Mouse (Mus musculus): ENCODE data around the gene Fam168a. TPM values are rescaled to one million over a fixed set of nuclear protein-coding genes. Genes with fewer than 3 reads are reported as not detected.
"Not testable (repeated sequence)": the region's sequence is repeated elsewhere in the genome, so short reads cannot be mapped to it uniquely, and the experiment has no call there.

The Fam168a gene
- polyA plus RNA-seq, 1 experiment = 126 TPM

GRCm38 (mm10) chr7:100843866-100844265, 137.4 kb downstream of the Fam168a start:
- TF ChIP-seq CTCF (IDR thresholded peaks at IDR 0.05; ENCODE audit: extremely low read depth, insufficient read depth, low read length) (no peak), POLR2A (IDR thresholded peaks at IDR 0.05; ENCODE audit: extremely low read depth, insufficient read depth, low read length) (no peak)
- Histone ChIP-seq H3K27ac (ENCODE audit: insufficient read depth, low read length) (no peak overlapping the region), H3K4me3 (ENCODE audit: insufficient read depth, low read length) (no peak overlapping the region), H3K4me1 (ENCODE audit: control insufficient read depth, insufficient read depth, low read length) (peaks cover 5% of the 10 kb centered on the region; the same call in 1 of the 2 replicates)

GRCm38 (mm10) chr7:100844385-100845025, 138.1 kb downstream of the Fam168a start:
- Histone ChIP-seq H3K4me1 (ENCODE audit: control insufficient read depth, insufficient read depth, low read length) (peaks cover 5% of the 10 kb centered on the region; the same call in 1 of the 2 replicates), H3K27ac (ENCODE audit: insufficient read depth, low read length) (no peak overlapping the region; the same call in 1 of the 2 replicates), H3K4me3 (ENCODE audit: insufficient read depth, low read length) (no peak overlapping the region)
- TF ChIP-seq CTCF (IDR thresholded peaks at IDR 0.05; ENCODE audit: extremely low read depth, insufficient read depth, low read length) = no peak
- TF ChIP-seq POLR2A (IDR thresholded peaks at IDR 0.05; ENCODE audit: extremely low read depth, insufficient read depth, low read length) = no peak

GRCm38 (mm10) chr7:100845026-100845400, 138.6 kb downstream of the Fam168a start:
- H3K4me3 ChIP-seq (ENCODE audit: insufficient read depth, low read length) = no peak overlapping the region
- peaks cover 5% of the 10 kb centered on the region; the same call in 1 of the 2 replicates for H3K4me1 ChIP-seq (ENCODE audit: control insufficient read depth, insufficient read depth, low read length)
- TF ChIP-seq POLR2A (IDR thresholded peaks at IDR 0.05; ENCODE audit: extremely low read depth, insufficient read depth, low read length) (no peak), CTCF (IDR thresholded peaks at IDR 0.05; ENCODE audit: extremely low read depth, insufficient read depth, low read length) (no peak)
- peak overlapping the region; percentile 17; the same call in 1 of the 2 replicates for H3K27ac ChIP-seq (ENCODE audit: insufficient read depth, low read length)

GRCm38 (mm10) chr7:100845412-100845811, 139.0 kb downstream of the Fam168a start:
- Histone ChIP-seq H3K4me1 (ENCODE audit: control insufficient read depth, insufficient read depth, low read length) (peaks cover 5% of the 10 kb centered on the region; the same call in 1 of the 2 replicates), H3K27ac (ENCODE audit: insufficient read depth, low read length) (no peak overlapping the region; the same call in 1 of the 2 replicates), H3K4me3 (ENCODE audit: insufficient read depth, low read length) (no peak overlapping the region)
- TF ChIP-seq CTCF (IDR thresholded peaks at IDR 0.05; ENCODE audit: extremely low read depth, insufficient read depth, low read length) (no peak), POLR2A (IDR thresholded peaks at IDR 0.05; ENCODE audit: extremely low read depth, insufficient read depth, low read length) (0 out of 2 replicates have a peak, but pooled peaks have one; percentile 21)

GRCm38 (mm10) chr7:100846033-100846432, 139.6 kb downstream of the Fam168a start:
- H3K27ac ChIP-seq (ENCODE audit: insufficient read depth, low read length); H3K4me1 ChIP-seq (ENCODE audit: control insufficient read depth, insufficient read depth, low read length); H3K4me3 ChIP-seq (ENCODE audit: insufficient read depth, low read length): not testable (repeated sequence)

GRCm38 (mm10) chr7:100847131-100847530, 140.7 kb downstream of the Fam168a start:
- TF ChIP-seq POLR2A (IDR thresholded peaks at IDR 0.05; ENCODE audit: extremely low read depth, insufficient read depth, low read length) (no peak), CTCF (IDR thresholded peaks at IDR 0.05; ENCODE audit: extremely low read depth, insufficient read depth, low read length) (no peak)
- no peak overlapping the region for H3K4me3 ChIP-seq (ENCODE audit: insufficient read depth, low read length)
- H3K4me1 ChIP-seq (ENCODE audit: control insufficient read depth, insufficient read depth, low read length) = peaks cover 8% of the 10 kb centered on the region
- no peak overlapping the region for H3K27ac ChIP-seq (ENCODE audit: insufficient read depth, low read length)

- TF ChIP-seq CTCF (IDR thresholded peaks at IDR 0.05; ENCODE audit: extremely low read depth, insufficient read depth, low read length) (peak; percentile 86), POLR2A (IDR thresholded peaks at IDR 0.05; ENCODE audit: extremely low read depth, insufficient read depth, low read length) (no peak)
- peaks cover 8% of the 10 kb centered on the region for H3K4me1 ChIP-seq (ENCODE audit: control insufficient read depth, insufficient read depth, low read length)
- H3K4me3 ChIP-seq (ENCODE audit: insufficient read depth, low read length) = no peak overlapping the region
- no peak overlapping the region for H3K27ac ChIP-seq (ENCODE audit: insufficient read depth, low read length)
Measured at GRCm38 (mm10) chr7:100848744-100849143, 142.3 kb downstream of the Fam168a start.

- TF ChIP-seq POLR2A (IDR thresholded peaks at IDR 0.05; ENCODE audit: extremely low read depth, insufficient read depth, low read length) (no peak), CTCF (IDR thresholded peaks at IDR 0.05; ENCODE audit: extremely low read depth, insufficient read depth, low read length) (no peak)
- Histone ChIP-seq H3K4me3 (ENCODE audit: insufficient read depth, low read length) (no peak overlapping the region), H3K27ac (ENCODE audit: insufficient read depth, low read length) (no peak overlapping the region), H3K4me1 (ENCODE audit: control insufficient read depth, insufficient read depth, low read length) (peaks cover 8% of the 10 kb centered on the region)
Measured at GRCm38 (mm10) chr7:100849508-100849907, 143.1 kb downstream of the Fam168a start.

- TF ChIP-seq POLR2A (IDR thresholded peaks at IDR 0.05; ENCODE audit: extremely low read depth, insufficient read depth, low read length) = no peak
- no peak for TF ChIP-seq CTCF (IDR thresholded peaks at IDR 0.05; ENCODE audit: extremely low read depth, insufficient read depth, low read length)
- no peak overlapping the region for H3K27ac ChIP-seq (ENCODE audit: insufficient read depth, low read length)
- no peak overlapping the region for H3K4me3 ChIP-seq (ENCODE audit: insufficient read depth, low read length)
- H3K4me1 ChIP-seq (ENCODE audit: control insufficient read depth, insufficient read depth, low read length) = peaks cover 2% of the 10 kb centered on the region; the same call in 1 of the 2 replicates
Measured at GRCm38 (mm10) chr7:100851481-100852356, 145.3 kb downstream of the Fam168a start.

Measured in cortical plate, adult 2 months (tissue).